Mouse (Mus musculus): ENCODE results near the gene Rab6b. TPM values are rescaled to one million over a fixed set of nuclear protein-coding genes. Genes with fewer than 3 reads are reported as not detected.

Rab6b gene
- polyA plus RNA-seq, 1 experiment, result 125 TPM

DNA sequence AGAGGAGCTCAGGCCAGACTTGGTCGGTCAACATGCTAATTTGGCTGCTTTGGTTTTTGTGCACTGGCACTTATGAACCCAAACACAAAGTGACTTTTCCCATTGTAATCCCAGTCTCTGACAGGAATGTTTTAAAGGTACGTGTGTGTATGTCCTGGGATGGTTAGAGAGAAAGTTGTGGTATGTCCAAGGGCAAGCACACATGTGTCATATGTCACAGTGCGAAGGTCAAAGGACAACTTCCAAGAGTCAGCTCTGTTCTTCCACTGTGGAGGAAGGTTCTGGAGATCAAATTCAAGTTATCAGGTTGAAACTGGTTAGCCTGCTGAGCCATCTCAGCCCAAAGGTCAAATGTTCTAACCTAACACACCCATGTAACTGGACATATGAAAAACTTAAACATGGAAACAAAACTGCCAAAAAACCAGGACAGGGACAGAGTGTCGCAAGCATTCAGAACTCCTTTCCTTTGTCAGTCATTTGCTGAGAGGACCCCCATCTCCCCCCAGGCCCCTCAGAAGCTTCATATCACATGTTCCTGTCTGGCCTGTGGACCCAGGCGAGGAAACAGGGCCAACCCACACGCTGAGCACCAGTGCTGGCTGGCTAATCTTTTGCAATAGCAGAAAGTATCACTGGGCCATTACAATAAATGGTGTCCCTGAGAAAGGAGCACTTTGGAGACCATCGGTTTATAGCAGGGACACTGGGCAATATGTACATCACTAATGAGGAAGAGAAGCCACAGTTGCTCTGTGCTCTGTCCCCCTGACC, 120.8 kb downstream of the Rab6b start:
- TF ChIP-seq POLR2A (IDR thresholded peaks at IDR 0.05; ENCODE audit: borderline replicate concordance, extremely low read depth, insufficient read depth, insufficient read length, poor library complexity, severe bottlenecking), result no peak
- no peak for TF ChIP-seq CTCF (IDR thresholded peaks at IDR 0.05; ENCODE audit: borderline replicate concordance, extremely low read depth, insufficient read depth, insufficient read length)

GRCm38 (mm10) chr9:103233006-103233395, 121.4 kb downstream of the Rab6b start:
- TF ChIP-seq POLR2A (IDR thresholded peaks at IDR 0.05; ENCODE audit: borderline replicate concordance, extremely low read depth, insufficient read depth, insufficient read length, poor library complexity, severe bottlenecking) (no peak), CTCF (IDR thresholded peaks at IDR 0.05; ENCODE audit: borderline replicate concordance, extremely low read depth, insufficient read depth, insufficient read length) (no peak)
- no peak for DNase-seq (ENCODE audit: low read depth)

More for the DNA sequence above, 120.8 kb downstream of the Rab6b start:
- DNase-seq (ENCODE audit: low read depth), result no peak

DNA sequence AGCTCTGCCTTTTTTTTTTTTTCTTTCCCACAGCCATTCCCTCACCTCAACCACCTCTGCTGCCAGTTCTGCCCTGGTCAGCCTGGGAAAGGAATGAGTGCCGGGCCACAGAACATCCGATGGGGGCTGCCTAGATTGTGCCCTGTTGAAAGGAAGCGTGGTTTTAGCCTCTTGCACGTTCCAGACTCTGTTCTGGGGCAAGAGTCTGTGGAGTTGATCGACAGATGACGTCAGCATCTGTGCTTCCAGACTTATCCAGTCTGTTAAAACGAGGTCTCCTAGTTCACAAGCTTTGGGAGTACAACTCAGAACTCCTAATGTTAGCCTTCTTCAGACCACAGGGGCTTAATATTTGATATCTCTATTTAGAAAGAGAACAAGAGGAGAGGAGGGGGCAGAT, 122.5 kb downstream of the Rab6b start:
- TF ChIP-seq POLR2A (IDR thresholded peaks at IDR 0.05; ENCODE audit: borderline replicate concordance, extremely low read depth, insufficient read depth, insufficient read length, poor library complexity, severe bottlenecking), result no peak
- no peak for TF ChIP-seq CTCF (IDR thresholded peaks at IDR 0.05; ENCODE audit: borderline replicate concordance, extremely low read depth, insufficient read depth, insufficient read length)
- DNase-seq (ENCODE audit: low read depth), result no peak

DNA sequence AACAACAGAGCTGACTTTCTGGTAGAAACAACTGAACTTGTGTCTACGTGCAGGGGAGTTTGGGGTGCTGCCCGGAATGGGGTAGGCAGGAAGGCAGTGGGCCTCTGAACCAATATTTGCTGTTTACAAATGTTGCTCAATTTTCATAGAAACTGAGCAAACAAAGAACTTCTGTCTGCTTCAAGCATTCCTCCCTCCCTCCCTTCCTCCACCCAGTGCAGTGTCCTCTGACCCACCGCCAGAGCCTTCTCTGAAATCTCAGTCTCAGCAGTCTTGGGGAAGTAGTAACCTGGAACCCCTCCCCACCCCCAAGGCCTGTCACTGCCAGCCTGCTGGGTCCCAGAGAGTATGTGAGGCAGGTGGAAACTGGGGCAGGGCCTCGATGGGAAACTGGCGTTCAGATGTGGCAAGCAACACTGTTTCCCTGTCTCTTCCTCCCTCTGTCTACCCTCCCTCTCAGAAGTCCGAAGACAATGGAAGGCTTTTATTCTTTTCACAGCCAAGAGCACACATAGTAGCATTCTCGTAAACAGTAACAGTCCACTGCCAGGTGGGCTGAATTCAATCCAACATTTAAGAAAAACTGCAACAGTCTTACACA, 123.1 kb downstream of the Rab6b start:
- TF ChIP-seq POLR2A (IDR thresholded peaks at IDR 0.05; ENCODE audit: borderline replicate concordance, extremely low read depth, insufficient read depth, insufficient read length, poor library complexity, severe bottlenecking) (no peak), CTCF (IDR thresholded peaks at IDR 0.05; ENCODE audit: borderline replicate concordance, extremely low read depth, insufficient read depth, insufficient read length) (no peak)
- DNase-seq (ENCODE audit: low read depth), result no peak

Other genes with a start within 250 kb of the Rab6b start
- 1.2 and 1.9 TPM in 2 replicates for gene Slco2a1, start 123.1 kb upstream of the Rab6b start, polyA plus RNA-seq (2012; rRNA removed)
- 58.0 and 59.4 TPM in 2 replicates for gene Srprb, start 90.3 kb downstream of the Rab6b start, polyA plus RNA-seq (2012; rRNA removed)
- gene Gm20425, start 118.5 kb downstream of the Rab6b start, polyA plus RNA-seq (2012; rRNA removed), result not detected in 2 replicates
- gene Trf, start 118.7 kb downstream of the Rab6b start, polyA plus RNA-seq (2012; rRNA removed), result 10.2 and 19.0 TPM in 2 replicates
- 0.22 and 0.47 TPM in 2 replicates for gene 1300017J02Rik, start 193.3 kb downstream of the Rab6b start, polyA plus RNA-seq (2012; rRNA removed)
- 32.9 and 35.1 TPM in 2 replicates for gene Topbp1, start 193.4 kb downstream of the Rab6b start, polyA plus RNA-seq (2012; rRNA removed)

All from brain, embryonic 14.5 days (tissue).